8 mouse cellular contexts compared by ENCODE assay signal in genomic region chr14:79617121-79617828, GRCm38 (mm10). TPM values are rescaled to one million over a fixed set of nuclear protein-coding genes. Genes with fewer than 3 reads are reported as not detected.
DNase-seq lines count a peak whose midpoint lies in the region.

No protein-coding gene starts in this region.

- peak; percentile 21 for DNase-seq in cerebellum, adult 9-10 months
- no peak for DNase-seq in cerebellum, adult 11-12 months
- peak; percentile 29 for DNase-seq in layer of hippocampus, adult 11-12 months (ENCODE audit: low spot score)
- no peak for DNase-seq in layer of hippocampus, postnatal 36 days
- DNase-seq in embryo, embryonic 10 days (ENCODE audit: low spot score): peak; percentile 30
- peak; percentile 9 for DNase-seq in mesoderm, embryonic 11.5 days (ENCODE audit: low read depth, low spot score)
- DNase-seq in ovary, postnatal 10 days (ENCODE audit: low spot score): no peak
- no peak for DNase-seq in adrenal gland, adult 18-20 months (ENCODE audit: low spot score in 2 of 2)

RNA-seq across cellular contexts. Expression of gene Sugt1, which starts 29.8 kb away (rescaled TPM):
- total RNA-seq in layer of hippocampus, postnatal 36 days (2021): 10 to 100 TPM; 81.6 to 96.0 TPM
- total RNA-seq in adrenal gland, adult 18-20 months (2021): 100 to 1,000 TPM in 1 of 2 experiments, 10 to 100 TPM in 1; 79.4 to 121 TPM

RNA-seq across cellular contexts. Expression of gene Cnmd, which starts 44.7 kb away (rescaled TPM):
- 1 to 10 TPM; 1.3 to 1.5 TPM for total RNA-seq in layer of hippocampus, postnatal 36 days (2021)
- 1 to 10 TPM in 1 of 2 experiments, under 1 TPM in 1; 0.93 to 2.0 TPM for total RNA-seq in adrenal gland, adult 18-20 months (2021)

Comparison
In these comparisons a context has a peak if more than half of its experiments do, and no peak if none do; other contexts are left out.
1. DNase-seq: peak in cerebellum, adult 9-10 months (single experiment), layer of hippocampus, adult 11-12 months (single experiment), embryo, embryonic 10 days (single experiment) and mesoderm, embryonic 11.5 days (single experiment); none in cerebellum, adult 11-12 months (single experiment), layer of hippocampus, postnatal 36 days (0 of 2), ovary, postnatal 10 days (single experiment) and adrenal gland, adult 18-20 months (0 of 2).